9 mouse cellular contexts compared by ENCODE assay signal in genomic region chr15:80011778-80012526, GRCm38 (mm10). TPM values are rescaled to one million over a fixed set of nuclear protein-coding genes. Genes with fewer than 3 reads are reported as not detected.
A peak's percentile ranks its signal among the peaks of the same experiment; 100 is the strongest.
DNase-seq lines count a peak whose midpoint lies in the region; ATAC-seq and TF ChIP-seq lines count a peak whose summit lies in the region.
"Had no signal": no experiment of that assay in that cellular context is flagged by ENCODE, and none has a peak within 500 bp of the region (broad histone marks: within the 10 kb centered on the region; RNA-seq: fewer than 3 reads in every experiment).

No protein-coding gene starts in this region.

- peak; percentile 62 for TF ChIP-seq POLR2A in cerebellum, adult 2 months (IDR thresholded peaks at IDR 0.05; ENCODE audit: borderline replicate concordance, insufficient read depth, low read length)

- H3K9me3 ChIP-seq in kidney, embryonic 15.5 days (replicated peaks) = no peaks in the 10 kb centered on the region
- H3K9me3 ChIP-seq in limb, embryonic 15.5 days = no peaks in the 10 kb centered on the region
- no peaks in the 10 kb centered on the region for H3K9me3 ChIP-seq in neural tube, embryonic 11.5 days (ENCODE audit: control insufficient read depth, low read length)

- H3K27me3 ChIP-seq in cerebellum, adult 2 months (ENCODE audit: control insufficient read depth, insufficient read depth, low read length) = no peaks in the 10 kb centered on the region
- H3K27me3 ChIP-seq in kidney, embryonic 15.5 days = peaks cover 62% of the 10 kb centered on the region
- H3K27me3 ChIP-seq in limb, embryonic 15.5 days = peaks cover 66% of the 10 kb centered on the region
- H3K27me3 ChIP-seq in neural tube, embryonic 11.5 days (ENCODE audit: control insufficient read depth, insufficient read depth, low read length) = peaks cover 61% of the 10 kb centered on the region

- peak overlapping the region; percentile 96 for H3K4me2 ChIP-seq in kidney, embryonic 15.5 days
- peak overlapping the region; percentile 96 for H3K4me2 ChIP-seq in limb, embryonic 15.5 days
- H3K4me2 ChIP-seq in neural tube, embryonic 11.5 days (ENCODE audit: low read depth) = peak overlapping the region; percentile 94

- H3K27ac ChIP-seq in cerebellum, adult 2 months (ENCODE audit: insufficient read depth, low read length) = peak overlapping the region; percentile 50
- H3K27ac ChIP-seq in kidney, embryonic 15.5 days = peak overlapping the region; percentile 81
- peak overlapping the region; percentile 57; the same call in 1 of the 2 replicates for H3K27ac ChIP-seq in limb, embryonic 15.5 days
- H3K27ac ChIP-seq in neural tube, embryonic 11.5 days (ENCODE audit: low read depth, low read length) = no peak overlapping the region
- H3K27ac ChIP-seq: macrophage had no signal

- peak; percentile 46 to 58 for DNase-seq in adrenal gland, adult 18-20 months (ENCODE audit: low spot score in 2 of 2)
- DNase-seq in adrenal gland, adult 8-10 months = no peak
- peak; percentile 81 to 89 for DNase-seq in cerebellum, adult 2 months
- DNase-seq in frontal cortex, postnatal 25 days (ENCODE audit: low spot score in 2 of 2) = peak; percentile 68 to 81
- no peak for DNase-seq in neural tube, embryonic 11.5 days (ENCODE audit: low spot score)
- DNase-seq in thymus, postnatal 25 days = peak; percentile 52

- peak overlapping the region; percentile 93 for H3K4me3 ChIP-seq in cerebellum, adult 2 months (replicated peaks; ENCODE audit: insufficient read depth, low read depth, low read length)
- H3K4me3 ChIP-seq in kidney, embryonic 15.5 days (replicated peaks) = peak overlapping the region; percentile 66
- H3K4me3 ChIP-seq in limb, embryonic 15.5 days = peak overlapping the region; percentile 57
- H3K4me3 ChIP-seq in neural tube, embryonic 11.5 days (ENCODE audit: low read depth, low read length) = peak overlapping the region; percentile 57

- TF ChIP-seq CTCF in cerebellum, adult 2 months (IDR thresholded peaks at IDR 0.05; ENCODE audit: borderline replicate concordance, insufficient read depth, low read depth, low read length) = no peak

- no peak for ATAC-seq in kidney, embryonic 15.5 days (replicated peaks; ENCODE audit: low FRiP score)
- peak; percentile 22; the same call in 1 of the 2 replicates for ATAC-seq in limb, embryonic 15.5 days (ENCODE audit: insufficient number of reproducible peaks, low FRiP score, low TSS enrichment, low read depth)
- peak; percentile 13; the same call in 1 of the 2 replicates for ATAC-seq in neural tube, embryonic 11.5 days (ENCODE audit: insufficient read depth, low FRiP score, low TSS enrichment)

- no peaks in the 10 kb centered on the region for H3K36me3 ChIP-seq in kidney, embryonic 15.5 days
- no peaks in the 10 kb centered on the region for H3K36me3 ChIP-seq in limb, embryonic 15.5 days
- H3K36me3 ChIP-seq in neural tube, embryonic 11.5 days (ENCODE audit: control insufficient read depth, insufficient read depth, low read length) = no peaks in the 10 kb centered on the region

- WGBS in cerebellum, adult 2 months = 1% methylated on average over 56 of the region's 56 CpGs
- under 1% methylated on average over 56 of the region's 56 CpGs for WGBS in kidney, embryonic 15.5 days
- WGBS in limb, embryonic 15.5 days = under 1% methylated on average over 56 of the region's 56 CpGs
- 3% methylated on average over 46 of the region's 56 CpGs for WGBS in neural tube, embryonic 11.5 days

- H3K9ac ChIP-seq in kidney, embryonic 15.5 days = peak overlapping the region; percentile 71
- H3K9ac ChIP-seq in limb, embryonic 15.5 days = peak overlapping the region; percentile 52
- peak overlapping the region; percentile 61 for H3K9ac ChIP-seq in neural tube, embryonic 11.5 days (ENCODE audit: low read length)

- no peaks in the 10 kb centered on the region; the same call in 1 of the 2 replicates for H3K4me1 ChIP-seq in cerebellum, adult 2 months (ENCODE audit: control insufficient read depth, insufficient read depth, low read length)
- peaks cover 54% of the 10 kb centered on the region for H3K4me1 ChIP-seq in kidney, embryonic 15.5 days
- H3K4me1 ChIP-seq in limb, embryonic 15.5 days = peaks cover 53% of the 10 kb centered on the region
- peaks cover 10% of the 10 kb centered on the region; the same call in 1 of the 2 replicates for H3K4me1 ChIP-seq in neural tube, embryonic 11.5 days (ENCODE audit: control insufficient read depth, insufficient read depth, low read length)

RNA-seq across cellular contexts. Expression of gene Pdgfb, which starts 2.8 kb away (rescaled TPM):
- 10 to 100 TPM; 46.1 to 47.6 TPM for total RNA-seq in adrenal gland, adult 18-20 months (2021)
- total RNA-seq in adrenal gland, adult 8-10 months (2022) = 10 to 100 TPM; 42.7 to 52.9 (median 43.2) TPM
- 15.4 and 16.0 TPM in 2 replicates for polyA plus RNA-seq in cerebellum, adult 2 months (2012; rRNA removed)
- 3.8 and 5.1 TPM in 2 replicates for polyA plus RNA-seq in kidney, embryonic 15.5 days (2015; fragmentation: Nextera tagmentation; extraction: Ambion mirVana)
- polyA plus RNA-seq in limb, embryonic 15.5 days (2015; fragmentation: Nextera tagmentation; extraction: Ambion mirVana) = 3.1 TPM in 2 replicates
- polyA plus RNA-seq in neural tube, embryonic 11.5 days (2014; fragmentation: Nextera tagmentation; extraction: Ambion mirVana) = 2.2 and 3.8 TPM in 2 replicates

RNA-seq across cellular contexts. Expression of gene Cbx7, which starts 41.0 kb away (rescaled TPM):
- 10 to 100 TPM; 20.8 to 24.7 TPM for total RNA-seq in adrenal gland, adult 18-20 months (2021)
- 10 to 100 TPM; 27.5 to 51.1 (median 40.9) TPM for total RNA-seq in adrenal gland, adult 8-10 months (2022)
- 89.6 and 96.3 TPM in 2 replicates for polyA plus RNA-seq in cerebellum, adult 2 months (2012; rRNA removed)
- 2.9 and 3.0 TPM in 2 replicates for polyA plus RNA-seq in kidney, embryonic 15.5 days (2015; fragmentation: Nextera tagmentation; extraction: Ambion mirVana)
- 2.4 and 2.8 TPM in 2 replicates for polyA plus RNA-seq in limb, embryonic 15.5 days (2015; fragmentation: Nextera tagmentation; extraction: Ambion mirVana)
- 1.3 and 1.8 TPM in 2 replicates for polyA plus RNA-seq in neural tube, embryonic 11.5 days (2014; fragmentation: Nextera tagmentation; extraction: Ambion mirVana)

Comparison
In these comparisons a context has a peak if more than half of its experiments do, and no peak if none do; other contexts are left out.
1. DNase-seq: peak in adrenal gland, adult 18-20 months (2 of 2), cerebellum, adult 2 months (2 of 2), frontal cortex, postnatal 25 days (2 of 2) and thymus, postnatal 25 days (single experiment); none in adrenal gland, adult 8-10 months (single experiment) and neural tube, embryonic 11.5 days (single experiment).
2. RNA of gene Cbx7, which starts 41.0 kb away (polyA plus RNA-seq): 89.6 to 96.3 TPM in cerebellum, adult 2 months; 2.9 to 3.0 TPM in kidney, embryonic 15.5 days, 2.4 to 2.8 TPM in limb, embryonic 15.5 days and 1.3 to 1.8 TPM in neural tube, embryonic 11.5 days; every median in the first group is over 10 times any median in the second.
3. Peak in every context shown above with its lines, with median percentiles within 50 percentile points of each other: H3K4me3 ChIP-seq, H3K4me2 ChIP-seq and H3K9ac ChIP-seq.